Mouse (Mus musculus): ENCODE data around the gene Kcnk3. TPM values are rescaled to one million over a fixed set of nuclear protein-coding genes. Genes with fewer than 3 reads are reported as not detected.

Gene Kcnk3
- polyA plus RNA-seq, 1 experiment from 2014 or later, result 12.9 TPM

GRCm38 (mm10) chr5:30621844-30622176 lies 33.8 kb downstream of the Kcnk3 start:
- Histone ChIP-seq H3K4me3 (ENCODE audit: low read depth, low read length) (peak overlapping the region; percentile 28), H3K36me3 (ENCODE audit: control insufficient read depth, insufficient read depth, low read length) (no peaks in the 10 kb centered on the region), H3K27me3 (ENCODE audit: control insufficient read depth, insufficient read depth, low read length) (peaks cover 20% of the 10 kb centered on the region), H3K9ac (replicated peaks; ENCODE audit: low read depth, low read length) (peak overlapping the region; percentile 47; the same call in 1 of the 2 replicates), H3K4me1 (ENCODE audit: control insufficient read depth, insufficient read depth, low read length) (peaks cover 4% of the 10 kb centered on the region), H3K9me3 (ENCODE audit: control insufficient read depth, low read length) (no peaks in the 10 kb centered on the region), H3K4me2 (ENCODE audit: low read depth, low read length) (peak overlapping the region; percentile 64), H3K27ac (ENCODE audit: low read depth, low read length) (no peak overlapping the region)
- 45% methylated on average over 22 of the region's 22 CpGs for WGBS
- no peak for ATAC-seq (ENCODE audit: low read depth)

- Histone ChIP-seq H3K4me1 (ENCODE audit: control insufficient read depth, insufficient read depth, low read length) (peaks cover 4% of the 10 kb centered on the region), H3K9me3 (ENCODE audit: control insufficient read depth, low read length) (no peaks in the 10 kb centered on the region), H3K4me3 (ENCODE audit: low read depth, low read length) (peak overlapping the region; percentile 28), H3K27ac (ENCODE audit: low read depth, low read length) (no peak overlapping the region), H3K9ac (replicated peaks; ENCODE audit: low read depth, low read length) (peak overlapping the region; percentile 47; the same call in 1 of the 2 replicates), H3K27me3 (ENCODE audit: control insufficient read depth, insufficient read depth, low read length) (peaks cover 20% of the 10 kb centered on the region), H3K4me2 (ENCODE audit: low read depth, low read length) (peak overlapping the region; percentile 64), H3K36me3 (ENCODE audit: control insufficient read depth, insufficient read depth, low read length) (no peaks in the 10 kb centered on the region)
- peak; percentile 63 for ATAC-seq (ENCODE audit: low read depth)
- WGBS, result 2% methylated on average over 69 of the region's 69 CpGs
Observed at GRCm38 (mm10) chr5:30622177-30622840, 34.3 kb downstream of the Kcnk3 start.

DNA sequence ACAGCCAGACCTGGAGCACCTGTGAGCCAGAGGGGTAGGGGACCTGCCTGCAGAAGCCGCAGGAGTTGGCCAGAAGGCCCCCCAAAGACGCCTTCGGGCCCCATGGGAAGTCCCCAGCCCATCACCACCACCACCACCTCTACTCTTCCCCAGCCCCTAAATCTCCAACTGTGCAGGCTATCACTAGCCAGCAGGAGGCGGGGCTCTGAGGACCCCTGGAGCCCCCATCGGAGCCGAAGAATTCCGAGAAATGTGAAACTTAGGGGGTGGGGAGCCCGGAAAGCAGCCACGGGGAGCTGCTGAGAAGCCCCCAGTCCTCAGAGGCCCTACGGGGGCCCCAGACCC lies 34.8 kb downstream of the Kcnk3 start:
- Histone ChIP-seq H3K4me3 (ENCODE audit: low read depth, low read length) (peak overlapping the region; percentile 28), H3K36me3 (ENCODE audit: control insufficient read depth, insufficient read depth, low read length) (no peaks in the 10 kb centered on the region), H3K4me1 (ENCODE audit: control insufficient read depth, insufficient read depth, low read length) (peaks cover 4% of the 10 kb centered on the region), H3K9ac (replicated peaks; ENCODE audit: low read depth, low read length) (peak overlapping the region; percentile 47; the same call in 1 of the 2 replicates), H3K27ac (ENCODE audit: low read depth, low read length) (no peak overlapping the region), H3K9me3 (ENCODE audit: control insufficient read depth, low read length) (no peaks in the 10 kb centered on the region), H3K27me3 (ENCODE audit: control insufficient read depth, insufficient read depth, low read length) (peaks cover 20% of the 10 kb centered on the region), H3K4me2 (ENCODE audit: low read depth, low read length) (peak overlapping the region; percentile 64)
- WGBS, result 3% methylated on average over 10 of the region's 10 CpGs
- no peak; the same call in 1 of the 2 replicates for ATAC-seq (ENCODE audit: low read depth)

GRCm38 (mm10) chr5:30623380-30623779 lies 35.4 kb downstream of the Kcnk3 start:
- WGBS, result 67% methylated on average over 2 of the region's 2 CpGs
- Histone ChIP-seq H3K9ac (replicated peaks; ENCODE audit: low read depth, low read length) (no peak overlapping the region), H3K27ac (ENCODE audit: low read depth, low read length) (no peak overlapping the region), H3K4me3 (ENCODE audit: low read depth, low read length) (no peak overlapping the region), H3K36me3 (ENCODE audit: control insufficient read depth, insufficient read depth, low read length) (no peaks in the 10 kb centered on the region), H3K4me1 (ENCODE audit: control insufficient read depth, insufficient read depth, low read length) (peaks cover 4% of the 10 kb centered on the region), H3K9me3 (ENCODE audit: control insufficient read depth, low read length) (no peaks in the 10 kb centered on the region), H3K27me3 (ENCODE audit: control insufficient read depth, insufficient read depth, low read length) (peaks cover 20% of the 10 kb centered on the region), H3K4me2 (ENCODE audit: low read depth, low read length) (no peak overlapping the region)
- no peak for ATAC-seq (ENCODE audit: low read depth)

GRCm38 (mm10) chr5:30624311-30624710 lies 36.3 kb downstream of the Kcnk3 start:
- ATAC-seq (ENCODE audit: low read depth), result no peak
- Histone ChIP-seq H3K9ac (replicated peaks; ENCODE audit: low read depth, low read length) (no peak overlapping the region), H3K4me3 (ENCODE audit: low read depth, low read length) (no peak overlapping the region), H3K36me3 (ENCODE audit: control insufficient read depth, insufficient read depth, low read length) (no peaks in the 10 kb centered on the region), H3K4me1 (ENCODE audit: control insufficient read depth, insufficient read depth, low read length) (peaks cover 4% of the 10 kb centered on the region), H3K27me3 (ENCODE audit: control insufficient read depth, insufficient read depth, low read length) (peaks cover 20% of the 10 kb centered on the region), H3K27ac (ENCODE audit: low read depth, low read length) (no peak overlapping the region), H3K9me3 (ENCODE audit: control insufficient read depth, low read length) (no peaks in the 10 kb centered on the region), H3K4me2 (ENCODE audit: low read depth, low read length) (no peak overlapping the region)
- 38% methylated on average over 1 of the region's 1 CpGs for WGBS

GRCm38 (mm10) chr5:30624908-30625307 lies 36.9 kb downstream of the Kcnk3 start:
- no peak overlapping the region for H3K4me3 ChIP-seq (ENCODE audit: low read depth, low read length)
- no peak overlapping the region for H3K9ac ChIP-seq (replicated peaks; ENCODE audit: low read depth, low read length)
- H3K27me3 ChIP-seq (ENCODE audit: control insufficient read depth, insufficient read depth, low read length), result peaks cover 20% of the 10 kb centered on the region
- no peak for ATAC-seq (ENCODE audit: low read depth)
- H3K4me2 ChIP-seq (ENCODE audit: low read depth, low read length), result no peak overlapping the region
- no peak overlapping the region for H3K27ac ChIP-seq (ENCODE audit: low read depth, low read length)
- 56% methylated on average over 4 of the region's 4 CpGs for WGBS
- H3K4me1 ChIP-seq (ENCODE audit: control insufficient read depth, insufficient read depth, low read length), result peaks cover 4% of the 10 kb centered on the region
- no peaks in the 10 kb centered on the region for H3K9me3 ChIP-seq (ENCODE audit: control insufficient read depth, low read length)
- H3K36me3 ChIP-seq (ENCODE audit: control insufficient read depth, insufficient read depth, low read length), result no peaks in the 10 kb centered on the region

GRCm38 (mm10) chr5:30625379-30625778 lies 37.4 kb downstream of the Kcnk3 start:
- Histone ChIP-seq H3K9me3 (ENCODE audit: control insufficient read depth, low read length) (no peaks in the 10 kb centered on the region), H3K4me1 (ENCODE audit: control insufficient read depth, insufficient read depth, low read length) (peaks cover 4% of the 10 kb centered on the region), H3K36me3 (ENCODE audit: control insufficient read depth, insufficient read depth, low read length) (no peaks in the 10 kb centered on the region), H3K27me3 (ENCODE audit: control insufficient read depth, insufficient read depth, low read length) (peaks cover 20% of the 10 kb centered on the region), H3K27ac (ENCODE audit: low read depth, low read length) (no peak overlapping the region), H3K4me3 (ENCODE audit: low read depth, low read length) (no peak overlapping the region), H3K4me2 (ENCODE audit: low read depth, low read length) (no peak overlapping the region), H3K9ac (replicated peaks; ENCODE audit: low read depth, low read length) (no peak overlapping the region)
- no peak for ATAC-seq (ENCODE audit: low read depth)
- 74% methylated on average over 3 of the region's 3 CpGs for WGBS

GRCm38 (mm10) chr5:30626331-30627105 lies 38.5 kb downstream of the Kcnk3 start:
- Histone ChIP-seq H3K27ac (ENCODE audit: low read depth, low read length) (no peak overlapping the region), H3K4me3 (ENCODE audit: low read depth, low read length) (no peak overlapping the region), H3K4me2 (ENCODE audit: low read depth, low read length) (no peak overlapping the region), H3K4me1 (ENCODE audit: control insufficient read depth, insufficient read depth, low read length) (peaks cover 4% of the 10 kb centered on the region), H3K9me3 (ENCODE audit: control insufficient read depth, low read length) (no peaks in the 10 kb centered on the region), H3K9ac (replicated peaks; ENCODE audit: low read depth, low read length) (no peak overlapping the region), H3K36me3 (ENCODE audit: control insufficient read depth, insufficient read depth, low read length) (no peaks in the 10 kb centered on the region), H3K27me3 (ENCODE audit: control insufficient read depth, insufficient read depth, low read length) (peaks cover 12% of the 10 kb centered on the region)
- 86% methylated on average over 8 of the region's 8 CpGs for WGBS
- ATAC-seq (ENCODE audit: low read depth), result no peak

GRCm38 (mm10) chr5:30628511-30628910 lies 40.5 kb downstream of the Kcnk3 start:
- H3K9ac ChIP-seq (replicated peaks; ENCODE audit: low read depth, low read length), result no peak overlapping the region
- no peaks in the 10 kb centered on the region for H3K27me3 ChIP-seq (ENCODE audit: control insufficient read depth, insufficient read depth, low read length)
- H3K4me3 ChIP-seq (ENCODE audit: low read depth, low read length), result no peak overlapping the region
- WGBS, result 82% methylated on average over 3 of the region's 3 CpGs
- no peak for ATAC-seq (ENCODE audit: low read depth)
- no peaks in the 10 kb centered on the region for H3K4me1 ChIP-seq (ENCODE audit: control insufficient read depth, insufficient read depth, low read length)
- no peaks in the 10 kb centered on the region for H3K36me3 ChIP-seq (ENCODE audit: control insufficient read depth, insufficient read depth, low read length)
- H3K4me2 ChIP-seq (ENCODE audit: low read depth, low read length), result no peak overlapping the region
- H3K9me3 ChIP-seq (ENCODE audit: control insufficient read depth, low read length), result no peaks in the 10 kb centered on the region
- H3K27ac ChIP-seq (ENCODE audit: low read depth, low read length), result no peak overlapping the region
